14 mouse cellular contexts compared by ENCODE assay signal in the genomic region with DNA sequence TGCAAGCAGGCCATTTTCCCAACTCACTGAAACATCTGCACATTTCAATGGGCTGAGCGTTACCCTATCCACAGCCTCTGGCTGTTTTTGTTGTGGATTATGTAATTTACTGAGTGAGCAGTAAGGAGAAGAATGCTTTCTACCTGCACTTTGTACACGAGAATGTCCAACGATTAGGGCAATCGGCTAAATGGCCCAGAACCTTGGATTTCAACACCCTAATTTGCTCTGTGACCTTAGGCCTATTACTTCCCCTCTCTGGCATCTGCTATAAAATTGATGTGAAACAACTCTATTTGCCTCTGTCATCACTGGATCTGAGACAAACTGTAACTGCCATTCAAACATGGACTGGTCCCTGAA. TPM values are rescaled to one million over a fixed set of nuclear protein-coding genes. Genes with fewer than 3 reads are reported as not detected.
DNase-seq lines count a peak whose midpoint lies in the region; ATAC-seq and TF ChIP-seq lines count a peak whose summit lies in the region.
"Had no signal": no experiment of that assay in that cellular context is flagged by ENCODE, and none has a peak within 500 bp of the region (broad histone marks: within the 10 kb centered on the region; RNA-seq: fewer than 3 reads in every experiment).

No protein-coding gene starts in this region.

- TF ChIP-seq POLR2A in MEL (IDR thresholded peaks at IDR 0.05; ENCODE audit: control insufficient read depth in 1 of 2, insufficient read depth in 1 of 2, low read depth in 1 of 2, low read length in 2 of 2, poor library complexity in 1 of 2) = no peak

- no peak for ATAC-seq in limb, embryonic 15.5 days (ENCODE audit: insufficient number of reproducible peaks, low FRiP score, low TSS enrichment, low read depth)
- ATAC-seq in megakaryocyte, adult 5-6 weeks (ENCODE audit: poor library complexity, severe bottlenecking) = peak; percentile 75
- ATAC-seq: midbrain, embryonic 15.5 days had no signal

- no peaks in the 10 kb centered on the region for H3K27me3 ChIP-seq in limb, embryonic 15.5 days
- H3K27me3 ChIP-seq in limb, embryonic 10.5 days (ENCODE audit: low read depth, poor library complexity, severe bottlenecking) = peaks cover 7% of the 10 kb centered on the region; the same call in 1 of the 2 replicates
- no peaks in the 10 kb centered on the region; a peak in 1 of 4 replicates for H3K27me3 ChIP-seq in MEL (ENCODE audit: control insufficient read depth in 1 of 2, insufficient read depth in 2 of 2, low read length in 2 of 2)
- H3K27me3 ChIP-seq: embryonic facial prominence, embryonic 12.5 days; megakaryocyte, embryonic 14.5 days; midbrain, embryonic 15.5 days had no signal

- TF ChIP-seq EP300 in MEL (IDR thresholded peaks at IDR 0.05; ENCODE audit: low read depth in 1 of 2, low read length in 2 of 2) = no peak

- H3K4me1 ChIP-seq in limb, embryonic 15.5 days = peaks cover 15% of the 10 kb centered on the region
- peaks cover 12% of the 10 kb centered on the region for H3K4me1 ChIP-seq in limb, embryonic 10.5 days
- peaks cover 1 to 3% of the 10 kb centered on the region in 2 experiments; a peak in 3 of 4 replicates for H3K4me1 ChIP-seq in MEL (ENCODE audit: control insufficient read depth in 1 of 2, insufficient read depth in 2 of 2, low read length in 2 of 2)
- H3K4me1 ChIP-seq in brown adipose tissue, adult 24 weeks (ENCODE audit: control insufficient read depth, insufficient read depth, insufficient read length, low read length) = peaks cover 23% of the 10 kb centered on the region; the same call in 1 of the 2 replicates
- H3K4me1 ChIP-seq: embryonic facial prominence, embryonic 12.5 days; midbrain, embryonic 15.5 days had no signal

- no peaks in the 10 kb centered on the region for H3K9me3 ChIP-seq in limb, embryonic 15.5 days
- H3K9me3 ChIP-seq in limb, embryonic 10.5 days (replicated peaks) = no peaks in the 10 kb centered on the region
- no peaks in the 10 kb centered on the region for H3K9me3 ChIP-seq in MEL (replicated peaks; ENCODE audit: insufficient read depth, low read length)
- H3K9me3 ChIP-seq: embryonic facial prominence, embryonic 12.5 days; megakaryocyte, embryonic 14.5 days; midbrain, embryonic 15.5 days had no signal

- no peak overlapping the region for H3K4me3 ChIP-seq in limb, embryonic 15.5 days
- H3K4me3 ChIP-seq in limb, embryonic 10.5 days = no peak overlapping the region
- no peak overlapping the region for H3K4me3 ChIP-seq in MEL (ENCODE audit: control insufficient read depth in 1 of 2, insufficient read depth in 1 of 2, low read depth in 2 of 2, low read length in 2 of 2)
- no peak overlapping the region for H3K4me3 ChIP-seq in brown adipose tissue, adult 24 weeks (ENCODE audit: insufficient read depth, low read depth, low read length)
- H3K4me3 ChIP-seq: embryonic facial prominence, embryonic 12.5 days; megakaryocyte, embryonic 14.5 days; midbrain, embryonic 15.5 days had no signal

- TF ChIP-seq CTCF in MEL (IDR thresholded peaks at IDR 0.05 in 2 of 3, conservative IDR thresholded peaks at IDR 0.05 in 1 of 3; ENCODE audit: control insufficient read depth in 1 of 3, insufficient read depth in 1 of 3, low read depth in 2 of 3, low read length in 3 of 3, poor library complexity in 1 of 3, severe bottlenecking in 1 of 3) = no peak

- no peak overlapping the region for H3K4me2 ChIP-seq in limb, embryonic 15.5 days
- H3K4me2 ChIP-seq: embryonic facial prominence, embryonic 12.5 days; midbrain, embryonic 15.5 days had no signal

- no peak overlapping the region for H3K9ac ChIP-seq in limb, embryonic 15.5 days
- H3K9ac ChIP-seq in MEL (ENCODE audit: control insufficient read depth, low read depth, low read length, poor library complexity, severe bottlenecking) = no peak overlapping the region
- H3K9ac ChIP-seq: embryonic facial prominence, embryonic 12.5 days; midbrain, embryonic 15.5 days had no signal

- WGBS in limb, embryonic 15.5 days = 22% methylated on average over 4 of the region's 4 CpGs
- 38% methylated on average over 4 of the region's 4 CpGs for WGBS in limb, embryonic 10.5 days

- no peaks in the 10 kb centered on the region for H3K79me2 ChIP-seq in MEL (ENCODE audit: control insufficient read depth, insufficient read depth, low read length, poor library complexity)

- H3K27ac ChIP-seq in limb, embryonic 15.5 days = peak overlapping the region; percentile 47; the same call in 1 of the 2 replicates
- H3K27ac ChIP-seq in limb, embryonic 10.5 days = no peak overlapping the region
- H3K27ac ChIP-seq in MEL (ENCODE audit: control insufficient read depth, low read depth, low read length) = no peak overlapping the region
- 0 out of 2 replicates have a peak overlapping the region, but pooled peaks have one; percentile 13 for H3K27ac ChIP-seq in brown adipose tissue, adult 24 weeks (replicated peaks; ENCODE audit: low read depth, low read length)
- H3K27ac ChIP-seq: embryonic facial prominence, embryonic 12.5 days; midbrain, embryonic 15.5 days had no signal

- no peaks in the 10 kb centered on the region for H3K36me3 ChIP-seq in limb, embryonic 15.5 days
- no peaks in the 10 kb centered on the region for H3K36me3 ChIP-seq in limb, embryonic 10.5 days
- H3K36me3 ChIP-seq in MEL (ENCODE audit: control insufficient read depth in 1 of 2, insufficient read depth in 2 of 2, low read length in 2 of 2) = peaks cover 0 to 3% of the 10 kb centered on the region in 2 experiments; a peak in 2 of 4 replicates
- H3K36me3 ChIP-seq: embryonic facial prominence, embryonic 12.5 days; midbrain, embryonic 15.5 days had no signal

- DNase-seq in limb, embryonic 10.5 days (ENCODE audit: low spot score) = no peak
- DNase-seq in MEL (ENCODE audit: low read depth, low spot score) = peak; percentile 13
- DNase-seq in right cerebral cortex, postnatal 25 days = no peak
- DNase-seq in urinary bladder, adult 18-20 months (ENCODE audit: low spot score in 2 of 2) = no peak
- DNase-seq: adrenal gland, postnatal 10 days; cerebellum, adult 18-20 months; layer of hippocampus, postnatal 36 days; spleen, adult 18-20 months had no signal

- no peak for TF ChIP-seq RAD21 in MEL (IDR thresholded peaks at IDR 0.05; ENCODE audit: low read depth, low read length)

TF ChIP-seq in MEL, 35 proteins besides CTCF, POLR2A, EP300 and RAD21:
- TF ChIP-seq MXI1 (IDR thresholded peaks at IDR 0.05; ENCODE audit: low read depth, low read length) = no peak

RNA-seq across cellular contexts. Expression of a gene that starts 33.7 kb away (rescaled TPM):
- 12.4 and 16.5 TPM in 2 replicates for polyA plus RNA-seq in limb, embryonic 15.5 days (2015; fragmentation: Nextera tagmentation; extraction: Ambion mirVana)
- 14.9 and 17.1 TPM in 2 replicates for polyA plus RNA-seq in limb, embryonic 10.5 days (2016; fragmentation: Nextera tagmentation; extraction: Ambion mirVana)
- total RNA-seq in MEL (2012; rRNA removed) = 19.9 and 21.9 TPM in 2 replicates
- 10 to 100 TPM in 1 of 2 experiments, not detected in 1; 14.3 TPM for polyA plus RNA-seq in MEL (2012; ENCODE audit: insufficient read depth in 1 of 2, insufficient read length in 2 of 2, low read depth in 1 of 2, low replicate concordance in 2 of 2, missing spikeins in 1 of 2)
- 7.1 and 12.1 TPM in 2 replicates for polyA plus RNA-seq in brown adipose tissue, adult 24 weeks (2012; ENCODE audit: insufficient read depth, insufficient read length, missing spikeins)
- total RNA-seq in megakaryocyte, adult 5-6 weeks (2015) = 10.7 and 13.4 TPM in 2 replicates
- total RNA-seq in megakaryocyte, adult 5-6 weeks (2017) = 12.5 and 13.9 TPM in 2 replicates

Comparison
In these comparisons a context has a peak if more than half of its experiments do, and no peak if none do; other contexts are left out.
1. H3K27ac ChIP-seq: peak in limb, embryonic 15.5 days (single experiment) and brown adipose tissue, adult 24 weeks (single experiment); none in limb, embryonic 10.5 days (single experiment) and MEL (single experiment).